Mouse (Mus musculus): ENCODE data around the gene Myh13.
A peak's percentile ranks its signal among the peaks of the same experiment; 100 is the strongest.

Gene Myh13

GRCm38 (mm10) chr11:67390679-67391384 is 69.4 kb downstream of the Myh13 start:
- no peak for DNase-seq (ENCODE audit: low spot score in 2 of 2)

GRCm38 (mm10) chr11:67392369-67392768 is 70.9 kb downstream of the Myh13 start:
- DNase-seq (ENCODE audit: low spot score in 2 of 2), result no peak

- DNase-seq (ENCODE audit: low spot score in 2 of 2), result no peak
Measured at GRCm38 (mm10) chr11:67400956-67401355, 79.5 kb downstream of the Myh13 start.

- peak; percentile 22 to 26 for DNase-seq (ENCODE audit: low spot score in 2 of 2)
Measured at GRCm38 (mm10) chr11:67414346-67414940, 93.0 kb downstream of the Myh13 start.

Data from right cerebral cortex, adult 2 months (tissue).